ENCODE assay signal across 8 mouse cellular contexts in genomic region chr10:60304854-60305628, GRCm38 (mm10). TPM values are rescaled to one million over a fixed set of nuclear protein-coding genes. Genes with fewer than 3 reads are reported as not detected.
A peak's percentile ranks its signal among the peaks of the same experiment; 100 is the strongest.
DNase-seq lines count a peak whose midpoint lies in the region; ATAC-seq and TF ChIP-seq lines count a peak whose summit lies in the region.

No protein-coding gene starts in this region.

- H3K4me2 ChIP-seq in forebrain, embryonic 12.5 days: no peak overlapping the region
- H3K4me2 ChIP-seq in lung, postnatal 0 days (replicated peaks; ENCODE audit: low read depth, low read length): no peak overlapping the region

- H3K9me3 ChIP-seq in MEL (replicated peaks; ENCODE audit: insufficient read depth, low read length): no peaks in the 10 kb centered on the region
- H3K9me3 ChIP-seq in forebrain, embryonic 12.5 days: no peaks in the 10 kb centered on the region
- no peaks in the 10 kb centered on the region for H3K9me3 ChIP-seq in lung, postnatal 0 days (ENCODE audit: low read length)

- peak; percentile 84 for DNase-seq in MEL (ENCODE audit: low read depth, low spot score)
- peak; percentile 68 for DNase-seq in c-Kit-positive CD71-positive TER-119-negative erythroid progenitor cells, embryonic 14.5 days (ENCODE audit: low read depth)
- peak; percentile 81 to 88 for DNase-seq in heart, postnatal 10 days
- peak; percentile 76 to 84 for DNase-seq in kidney, postnatal 36 days
- DNase-seq in lung, postnatal 0 days (ENCODE audit: low spot score): peak; percentile 92
- peak; percentile 64 for DNase-seq in ovary, postnatal 14 days (ENCODE audit: low spot score)
- DNase-seq in thymus, postnatal 25 days: peak; percentile 79

- H3K79me2 ChIP-seq in MEL (ENCODE audit: control insufficient read depth, insufficient read depth, low read length, poor library complexity): no peaks in the 10 kb centered on the region

- H3K36me3 ChIP-seq in MEL (ENCODE audit: control insufficient read depth in 1 of 2, insufficient read depth in 2 of 2, low read length in 2 of 2): peaks cover 0 to 1% of the 10 kb centered on the region in 2 experiments; a peak in 1 of 4 replicates
- H3K36me3 ChIP-seq in forebrain, embryonic 12.5 days (replicated peaks): peaks cover 36% of the 10 kb centered on the region
- peaks cover 11% of the 10 kb centered on the region for H3K36me3 ChIP-seq in lung, postnatal 0 days (ENCODE audit: insufficient read depth, low read length)

- peak; percentile 78 to 97 (median 84) for TF ChIP-seq CTCF in MEL (IDR thresholded peaks at IDR 0.05 in 2 of 3, conservative IDR thresholded peaks at IDR 0.05 in 1 of 3; ENCODE audit: control insufficient read depth in 1 of 3, insufficient read depth in 1 of 3, low read depth in 2 of 3, low read length in 3 of 3, poor library complexity in 1 of 3, severe bottlenecking in 1 of 3)
- peak; percentile 95 for TF ChIP-seq CTCF in lung, postnatal 0 days (IDR thresholded peaks at IDR 0.05)

- peak; percentile 99 for TF ChIP-seq RAD21 in MEL (IDR thresholded peaks at IDR 0.05; ENCODE audit: low read depth, low read length)

- H3K27me3 ChIP-seq in MEL (ENCODE audit: control insufficient read depth in 1 of 2, insufficient read depth in 2 of 2, low read length in 2 of 2): no peaks in the 10 kb centered on the region
- H3K27me3 ChIP-seq in forebrain, embryonic 12.5 days: no peaks in the 10 kb centered on the region
- no peaks in the 10 kb centered on the region for H3K27me3 ChIP-seq in lung, postnatal 0 days (replicated peaks; ENCODE audit: insufficient read depth, low read length)

- ATAC-seq in forebrain, embryonic 12.5 days (ENCODE audit: low FRiP score): peak; percentile 84
- peak; percentile 83 for ATAC-seq in lung, postnatal 0 days

- TF ChIP-seq EP300 in MEL (IDR thresholded peaks at IDR 0.05; ENCODE audit: low read depth in 1 of 2, low read length in 2 of 2): no peak
- no peak for TF ChIP-seq EP300 in lung, postnatal 0 days (IDR thresholded peaks at IDR 0.05)

- H3K4me3 ChIP-seq in MEL (ENCODE audit: control insufficient read depth in 1 of 2, insufficient read depth in 1 of 2, low read depth in 2 of 2, low read length in 2 of 2): no peak overlapping the region
- no peak overlapping the region for H3K4me3 ChIP-seq in forebrain, embryonic 12.5 days (replicated peaks)
- no peak overlapping the region for H3K4me3 ChIP-seq in lung, postnatal 0 days (ENCODE audit: low read depth, low read length)

- WGBS in forebrain, embryonic 12.5 days: 68% methylated on average over 15 of the region's 15 CpGs
- 62% methylated on average over 15 of the region's 15 CpGs for WGBS in lung, postnatal 0 days

- H3K4me1 ChIP-seq in MEL (ENCODE audit: control insufficient read depth in 1 of 2, insufficient read depth in 2 of 2, low read length in 2 of 2): no peaks in the 10 kb centered on the region
- H3K4me1 ChIP-seq in forebrain, embryonic 12.5 days: peaks cover 4% of the 10 kb centered on the region
- H3K4me1 ChIP-seq in lung, postnatal 0 days (ENCODE audit: insufficient read depth, low read depth, low read length): no peaks in the 10 kb centered on the region

- no peak overlapping the region for H3K27ac ChIP-seq in MEL (ENCODE audit: control insufficient read depth, low read depth, low read length)
- no peak overlapping the region for H3K27ac ChIP-seq in forebrain, embryonic 12.5 days
- H3K27ac ChIP-seq in lung, postnatal 0 days (ENCODE audit: low read length): no peak overlapping the region

- no peak for TF ChIP-seq POLR2A in MEL (IDR thresholded peaks at IDR 0.05; ENCODE audit: control insufficient read depth in 1 of 2, insufficient read depth in 1 of 2, low read depth in 1 of 2, low read length in 2 of 2, poor library complexity in 1 of 2)

- no peak overlapping the region for H3K9ac ChIP-seq in MEL (ENCODE audit: control insufficient read depth, low read depth, low read length, poor library complexity, severe bottlenecking)
- no peak overlapping the region for H3K9ac ChIP-seq in forebrain, embryonic 12.5 days
- H3K9ac ChIP-seq in lung, postnatal 0 days (replicated peaks; ENCODE audit: low read depth): no peak overlapping the region

- intact Hi-C loops in heart, postnatal 10 days (cut with DNase I): loop anchor here (1.0 to 5.0 kb wide), 5 partner anchors 42 to 452 kb away; partner anchors contain the start of gene Vsir

TF ChIP-seq in MEL, 35 proteins besides CTCF, POLR2A, EP300 and RAD21:
- TF ChIP-seq POLR2AphosphoS5 (IDR thresholded peaks at IDR 0.05; ENCODE audit: borderline replicate concordance, low read depth, low read length) (no peak), USF2 (IDR thresholded peaks at IDR 0.05; ENCODE audit: borderline replicate concordance in 1 of 2, insufficient read depth in 1 of 2, low read depth in 1 of 2, low read length in 2 of 2) (no peak), USF1 (IDR thresholded peaks at IDR 0.05; ENCODE audit: low read depth, low read length) (no peak), GATA1 (IDR thresholded peaks at IDR 0.05; ENCODE audit: low read depth, low read length) (0 out of 2 replicates have a peak, but pooled peaks have one; percentile 39), POLR2AphosphoS2 (IDR thresholded peaks at IDR 0.05; ENCODE audit: low read length) (no peak), MAZ (IDR thresholded peaks at IDR 0.05; ENCODE audit: low read depth, low read length) (peak; percentile 46; the same call in 1 of the 2 replicates), GABPA (IDR thresholded peaks at IDR 0.05; ENCODE audit: low read depth, low read length) (no peak), KAT2A (conservative IDR thresholded peaks at IDR 0.05; ENCODE audit: low read depth, low read length) (no peak), E2F4 (IDR thresholded peaks at IDR 0.05; ENCODE audit: borderline replicate concordance, low read depth, low read length) (no peak), SMC3 (IDR thresholded peaks at IDR 0.05; ENCODE audit: low read depth, low read length) (peak; percentile 90), TCF12 (IDR thresholded peaks at IDR 0.05; ENCODE audit: low read depth, low read length) (no peak), CHD2 (IDR thresholded peaks at IDR 0.05; ENCODE audit: low read length) (no peak), ZNF384 (IDR thresholded peaks at IDR 0.05; ENCODE audit: low read depth, low read length) (no peak), ETS1 (IDR thresholded peaks at IDR 0.05; ENCODE audit: low read depth, low read length) (no peak), MYB (IDR thresholded peaks at IDR 0.05; ENCODE audit: low read depth, low read length) (no peak), TBP (IDR thresholded peaks at IDR 0.05; ENCODE audit: low read depth, low read length) (no peak), SIN3A (IDR thresholded peaks at IDR 0.05; ENCODE audit: low read length) (no peak), ZMIZ1 (IDR thresholded peaks at IDR 0.05; ENCODE audit: low read depth, low read length) (no peak), ZC3H11A (IDR thresholded peaks at IDR 0.05; ENCODE audit: low read depth, low read length) (peak; percentile 89), ELF1 (IDR thresholded peaks at IDR 0.05; ENCODE audit: low read depth, low read length) (no peak), UBTF (IDR thresholded peaks at IDR 0.05; ENCODE audit: borderline replicate concordance, insufficient read depth, low read depth, low read length) (no peak), MEF2A (IDR thresholded peaks at IDR 0.05; ENCODE audit: extremely low read depth, insufficient replicate concordance, low read depth, low read length, poor library complexity, severe bottlenecking) (no peak)
TF ChIP-seq in MEL: peak in this region for 4.

RNA-seq across cellular contexts. Expression of gene Psap, which starts 27.6 kb away (rescaled TPM):
- 102 and 106 TPM in 2 replicates for total RNA-seq in MEL (2012; rRNA removed)
- polyA plus RNA-seq in MEL (2012; ENCODE audit: insufficient read depth in 1 of 2, insufficient read length in 2 of 2, low read depth in 1 of 2, low replicate concordance in 2 of 2, missing spikeins in 1 of 2): 100 to 1,000 TPM in 1 of 2 experiments, 10 to 100 TPM in 1; 56.8 to 153 TPM
- 86.9 and 90.5 TPM in 2 replicates for polyA plus RNA-seq in forebrain, embryonic 12.5 days (2016; fragmentation: Nextera tagmentation; extraction: Ambion mirVana)
- 100 to 1,000 TPM; 806 to 812 TPM for total RNA-seq in heart, postnatal 10 days (2021)
- polyA plus RNA-seq in lung, postnatal 0 days (2015; fragmentation: Nextera tagmentation; extraction: Ambion mirVana): 120 and 128 TPM in 2 replicates

RNA-seq across cellular contexts. Expression of gene Vsir, which starts 41.6 kb away (rescaled TPM):
- total RNA-seq in MEL (2012; rRNA removed): 4.9 and 11.2 TPM in 2 replicates
- polyA plus RNA-seq in MEL (2012; ENCODE audit: insufficient read depth in 1 of 2, insufficient read length in 2 of 2, low read depth in 1 of 2, low replicate concordance in 2 of 2, missing spikeins in 1 of 2): 10 to 100 TPM in 1 of 2 experiments, not detected in 1; 10.6 TPM
- polyA plus RNA-seq in forebrain, embryonic 12.5 days (2016; fragmentation: Nextera tagmentation; extraction: Ambion mirVana): 1.00 and 1.3 TPM in 2 replicates
- 10 to 100 TPM; 20.4 to 27.3 TPM for total RNA-seq in heart, postnatal 10 days (2021)
- 13.7 and 19.7 TPM in 2 replicates for polyA plus RNA-seq in lung, postnatal 0 days (2015; fragmentation: Nextera tagmentation; extraction: Ambion mirVana)
